Mouse (Mus musculus): Measurements from ENCODE around the gene Rufy4. TPM values are rescaled to one million over a fixed set of nuclear protein-coding genes. Genes with fewer than 3 reads are reported as not detected.

Rufy4 gene
- total RNA-seq, 2 experiments from 2014 or later: 1.4 TPM; not detected in 1

DNA sequence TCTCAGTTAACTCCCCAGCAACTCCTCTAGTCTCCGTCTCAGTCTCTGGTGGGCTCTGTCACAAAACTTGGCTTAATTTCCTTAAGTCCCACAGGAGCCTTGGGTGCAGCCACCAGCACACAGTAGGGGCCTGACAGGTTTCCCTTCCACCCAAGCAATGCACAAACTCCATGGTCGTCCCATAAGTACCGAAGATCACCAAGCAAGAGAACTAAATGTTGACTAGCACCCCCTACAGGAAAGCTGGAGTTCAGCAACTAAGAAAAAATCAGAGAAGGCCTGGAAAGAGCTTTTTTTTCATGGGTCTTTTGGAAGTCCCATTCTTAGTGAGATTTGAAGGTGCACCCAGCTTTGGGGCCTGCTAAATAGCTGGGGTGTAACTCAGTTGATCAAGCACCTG lies 14.1 kb downstream of the Rufy4 start:
- ATAC-seq (replicated peaks; ENCODE audit: poor library complexity, severe bottlenecking): peak; percentile 39; the same call in 1 of the 2 replicates

DNA sequence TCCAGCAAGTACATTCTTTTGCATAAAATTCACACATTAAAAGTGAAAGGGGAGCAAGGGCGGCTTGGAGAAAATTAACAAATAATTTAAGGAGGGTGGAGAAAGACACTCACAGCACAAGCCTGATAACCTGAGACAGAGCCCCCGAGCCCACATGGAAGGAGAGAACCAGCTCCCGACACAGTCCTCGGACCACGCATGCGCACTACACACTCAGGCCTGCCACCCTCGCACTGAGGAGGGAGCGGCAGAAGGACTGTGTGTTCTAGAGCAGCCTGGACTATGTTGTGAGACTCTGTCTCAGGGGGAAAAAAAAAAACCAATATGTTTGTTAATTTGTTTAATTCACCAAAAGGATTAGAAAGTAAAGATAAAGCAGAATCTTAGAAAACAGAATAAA lies 16.4 kb downstream of the Rufy4 start:
- no peak for ATAC-seq (replicated peaks; ENCODE audit: poor library complexity, severe bottlenecking)

DNA sequence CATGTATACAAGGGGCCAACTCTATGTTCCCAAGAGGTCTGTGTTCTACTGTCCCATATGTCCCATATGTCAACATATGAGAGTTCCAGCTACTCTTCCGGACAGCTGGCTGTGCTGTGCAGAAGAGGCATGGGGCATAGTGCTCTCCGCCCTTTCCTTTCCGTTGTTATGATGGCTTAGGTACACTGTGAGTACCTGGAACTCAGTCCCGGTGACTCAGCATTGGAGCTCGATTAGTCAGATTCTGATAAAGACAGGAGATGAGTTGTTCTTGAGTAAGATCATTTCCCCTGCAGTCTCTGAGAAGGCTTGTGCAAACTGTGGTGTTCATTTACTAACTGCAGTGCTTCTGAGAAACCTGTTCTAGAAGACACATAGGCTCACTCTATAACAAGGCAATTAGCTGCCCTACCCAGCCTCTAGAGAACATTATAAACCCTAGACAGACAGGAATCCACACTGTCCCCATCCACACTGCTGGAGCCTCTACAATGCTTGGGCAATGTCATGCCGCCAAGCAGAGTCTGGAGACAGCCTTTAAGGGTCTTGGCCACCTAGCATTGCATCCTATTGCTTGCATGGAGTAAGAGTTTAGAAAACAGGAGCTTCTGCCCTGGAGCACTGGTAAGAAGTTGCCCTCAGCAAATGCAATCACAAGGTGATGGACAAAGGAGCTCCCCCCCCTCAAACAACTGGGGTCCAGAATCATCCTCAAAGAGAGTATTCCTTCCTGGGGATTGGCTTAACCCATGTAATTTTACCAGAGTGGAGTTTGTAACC lies 24.0 kb downstream of the Rufy4 start:
- ATAC-seq (replicated peaks; ENCODE audit: poor library complexity, severe bottlenecking): peak; percentile 19

DNA sequence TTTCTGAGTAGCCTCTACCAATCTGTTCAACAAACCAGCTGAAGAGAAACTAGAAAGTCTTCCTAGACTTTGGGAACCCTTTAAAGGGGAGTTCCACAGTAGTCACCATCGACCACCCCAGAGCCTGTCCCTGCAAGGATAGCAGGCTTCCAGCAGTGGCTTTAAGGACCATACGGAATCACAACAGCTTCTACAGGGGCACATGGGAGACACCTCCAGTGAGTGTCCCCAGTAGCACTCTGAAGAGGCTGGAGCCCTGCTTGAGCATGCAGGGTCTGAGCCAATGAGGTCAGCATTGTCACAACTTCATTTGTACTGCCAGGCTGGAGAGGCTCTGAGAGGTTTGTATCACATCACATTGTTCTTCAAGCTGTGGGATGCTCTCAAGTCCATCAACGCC lies 24.8 kb downstream of the Rufy4 start:
- ATAC-seq (replicated peaks; ENCODE audit: poor library complexity, severe bottlenecking): no peak

DNA sequence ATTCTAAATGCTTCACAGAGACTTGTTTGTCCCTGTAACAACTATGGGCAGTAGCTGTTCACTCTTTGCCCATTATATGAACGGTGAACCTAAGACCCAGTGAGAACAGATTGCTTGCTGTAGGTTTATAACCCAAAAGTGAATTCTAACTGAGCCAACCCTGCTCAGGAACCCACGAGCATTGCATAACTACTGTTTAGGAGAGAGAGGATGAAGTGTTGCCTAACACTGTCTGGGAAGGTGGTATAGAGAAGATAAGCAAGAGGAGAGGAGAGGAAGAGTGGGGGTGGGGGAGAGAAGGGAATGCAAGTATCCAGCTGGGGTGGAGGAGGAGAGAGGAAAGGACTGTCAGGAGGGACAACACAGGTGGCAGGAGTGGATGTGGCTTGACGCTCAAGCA lies 25.8 kb downstream of the Rufy4 start:
- ATAC-seq (replicated peaks; ENCODE audit: poor library complexity, severe bottlenecking): peak; percentile 57

DNA sequence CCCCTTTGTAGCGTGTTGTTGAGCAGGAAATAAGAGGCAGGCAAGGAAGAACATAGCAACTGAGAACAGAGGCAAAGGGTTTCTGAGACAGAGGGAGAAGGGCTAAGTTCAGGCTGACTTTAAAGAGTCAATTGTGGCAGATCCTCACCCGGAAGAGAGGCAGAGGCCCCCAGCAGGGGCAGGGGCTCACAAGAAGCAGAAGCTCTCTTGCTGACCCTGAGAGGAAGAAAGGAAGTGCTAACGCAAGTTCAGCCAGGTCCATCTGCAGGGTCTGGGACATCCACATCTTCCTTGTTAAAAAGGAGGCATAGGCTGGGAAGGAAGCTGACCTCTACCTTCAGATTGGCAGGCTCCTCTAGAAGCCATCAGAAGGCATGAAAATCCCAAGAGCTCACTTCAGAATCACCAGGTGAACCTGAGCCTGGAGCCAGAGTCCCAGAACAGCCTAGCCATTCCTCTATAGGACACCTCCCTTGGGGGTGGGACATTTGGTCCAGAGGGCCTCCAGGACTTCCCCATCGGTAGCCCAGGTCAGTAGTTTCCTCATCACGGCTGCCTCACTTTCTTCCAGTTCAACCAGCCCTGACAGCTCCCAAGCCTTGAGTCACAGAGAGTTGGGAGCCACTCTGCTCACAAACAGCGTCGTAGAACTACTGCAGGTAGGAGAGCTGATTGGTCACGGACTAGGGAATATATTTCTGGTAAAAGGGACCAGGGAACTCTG lies 28.3 kb downstream of the Rufy4 start, which contains the start of gene Cxcr2:
TSS of gene Cxcr2 (plus strand) at position 529 of the 724 bp plus-strand sequence.
- peak; percentile 20; the same call in 1 of the 2 replicates for ATAC-seq (replicated peaks; ENCODE audit: poor library complexity, severe bottlenecking)

DNA sequence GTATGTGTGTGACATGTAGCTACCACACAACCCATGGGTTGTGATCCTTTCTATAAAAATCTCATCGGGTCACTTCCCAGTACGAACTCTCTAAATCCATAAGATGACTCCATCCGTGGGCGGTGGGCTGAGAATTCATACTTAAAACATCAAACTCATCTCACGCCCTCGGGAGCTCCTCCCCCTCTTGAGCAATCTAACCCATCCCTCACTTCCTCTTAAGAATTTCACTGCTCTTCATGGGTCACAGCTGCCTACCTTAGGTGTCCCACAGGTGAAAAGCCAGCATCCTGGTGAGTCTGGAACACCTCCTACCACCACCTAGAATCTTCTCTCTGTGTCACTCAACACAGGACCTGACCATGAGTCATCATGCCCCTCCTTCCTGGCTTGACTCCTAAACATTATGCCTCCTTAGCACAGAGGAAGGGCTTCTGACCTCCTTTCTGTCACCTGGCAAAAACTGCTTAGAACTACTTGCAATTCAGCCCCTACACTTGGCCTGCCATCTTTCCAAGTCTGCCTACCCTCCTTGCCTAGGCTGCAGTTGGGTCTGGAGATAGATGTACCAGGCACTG lies 30.2 kb downstream of the Rufy4 start:
- peak; percentile 54 for ATAC-seq (replicated peaks; ENCODE audit: poor library complexity, severe bottlenecking)

DNA sequence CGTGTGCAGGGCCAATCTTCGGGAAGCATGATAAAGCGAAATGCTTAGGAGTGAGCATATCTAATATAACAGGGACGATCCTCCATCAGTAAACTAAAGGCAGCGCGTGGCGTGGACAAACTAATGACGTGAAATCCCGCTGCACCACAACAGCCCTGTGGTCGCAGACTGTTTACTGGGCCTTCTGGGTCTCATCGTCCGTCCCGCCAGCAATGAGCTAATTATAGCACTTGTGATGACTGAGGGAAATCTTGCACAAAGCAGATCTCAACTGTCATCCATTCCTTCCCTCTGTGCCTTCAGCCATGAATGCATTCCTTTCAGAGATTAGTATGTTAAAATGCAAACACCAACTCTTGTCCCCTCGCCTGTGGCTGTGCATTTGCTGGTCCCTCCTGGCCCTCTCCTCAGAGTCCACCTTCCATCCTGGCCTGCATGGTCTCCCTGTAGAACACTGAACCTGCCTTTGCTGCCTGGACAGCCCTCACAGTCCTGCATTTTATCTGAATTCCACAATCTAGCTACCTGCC lies 31.1 kb downstream of the Rufy4 start:
- ATAC-seq (replicated peaks; ENCODE audit: poor library complexity, severe bottlenecking): peak; percentile 43

DNA sequence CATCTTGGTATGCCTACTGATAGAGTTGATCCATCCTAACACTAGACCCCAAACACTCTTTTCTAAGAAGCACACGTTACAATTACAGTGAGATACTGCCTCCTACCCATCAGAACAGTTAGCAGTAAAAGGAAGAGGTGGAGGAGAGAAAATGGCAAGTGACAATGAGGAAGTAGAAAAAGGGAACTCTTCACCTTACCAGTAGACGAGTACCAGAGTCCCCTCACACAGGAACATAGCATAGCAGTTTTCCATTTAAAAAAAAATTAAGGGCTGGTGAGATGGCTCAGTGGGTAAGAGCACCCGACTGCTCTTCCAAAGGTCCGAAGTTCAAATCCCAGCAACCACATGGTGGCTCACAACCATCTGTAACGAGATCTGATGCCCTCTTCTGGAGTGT lies 34.3 kb downstream of the Rufy4 start:
- ATAC-seq (replicated peaks; ENCODE audit: poor library complexity, severe bottlenecking): peak; percentile 61

DNA sequence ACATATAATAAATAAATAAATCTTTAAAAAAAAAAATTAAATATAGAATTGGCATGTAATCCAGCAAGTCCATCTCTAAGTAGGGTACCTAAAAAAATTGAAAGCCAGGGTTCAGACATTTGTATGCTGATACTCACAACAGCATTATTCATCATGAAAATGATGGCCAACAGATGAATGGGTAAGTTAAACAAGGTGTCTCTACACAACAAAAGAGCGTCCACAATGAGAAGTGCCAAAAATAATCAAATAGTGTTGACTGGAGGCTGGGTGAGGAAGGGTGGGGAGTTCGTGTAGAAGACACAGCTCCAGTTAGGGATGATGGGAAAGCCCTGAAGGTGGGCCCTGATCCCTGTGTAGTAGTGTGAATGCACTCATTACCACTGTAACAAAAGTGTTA lies 34.7 kb downstream of the Rufy4 start:
- no peak for ATAC-seq (replicated peaks; ENCODE audit: poor library complexity, severe bottlenecking)

DNA sequence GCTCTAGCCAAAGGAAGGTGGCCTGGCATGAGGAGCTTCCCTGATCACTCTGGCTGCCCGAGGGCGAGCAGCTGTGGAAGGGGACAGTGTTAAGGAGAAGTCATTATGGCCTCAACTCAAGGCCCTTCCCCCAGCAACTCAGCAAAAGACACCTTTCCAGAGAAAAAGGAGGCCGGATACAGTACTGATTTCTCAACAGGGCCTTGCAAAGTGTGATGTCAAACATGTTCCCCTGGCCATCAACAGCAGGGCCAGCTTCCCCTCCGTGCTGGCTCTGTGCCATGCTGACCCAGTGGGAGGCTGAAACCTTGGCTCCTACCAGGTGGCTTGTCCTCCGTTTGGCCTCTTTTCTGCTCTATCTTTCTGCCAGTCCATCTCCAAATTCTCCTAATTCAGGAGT lies 41.8 kb downstream of the Rufy4 start:
- ATAC-seq (replicated peaks; ENCODE audit: poor library complexity, severe bottlenecking): peak; percentile 92

DNA sequence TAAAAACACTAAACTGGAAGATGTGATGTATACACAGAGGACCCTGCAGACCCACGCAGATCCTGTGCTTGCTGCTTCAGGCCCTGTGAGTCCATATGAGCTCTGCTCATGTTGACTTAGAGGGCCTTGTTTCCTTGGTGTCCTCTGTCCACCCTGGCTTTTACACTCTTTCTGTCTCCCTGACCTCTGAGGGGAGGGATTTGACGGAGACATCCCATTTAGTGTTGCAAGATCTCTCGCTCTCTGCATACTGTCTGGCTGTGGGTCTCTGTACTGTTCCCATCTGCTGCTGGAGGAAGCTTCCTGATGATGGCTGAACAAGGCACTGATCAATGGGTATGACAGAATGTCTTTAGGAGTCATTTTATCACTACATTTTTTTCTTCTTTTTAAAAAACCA lies 44.4 kb downstream of the Rufy4 start:
- ATAC-seq (replicated peaks; ENCODE audit: poor library complexity, severe bottlenecking): no peak

DNA sequence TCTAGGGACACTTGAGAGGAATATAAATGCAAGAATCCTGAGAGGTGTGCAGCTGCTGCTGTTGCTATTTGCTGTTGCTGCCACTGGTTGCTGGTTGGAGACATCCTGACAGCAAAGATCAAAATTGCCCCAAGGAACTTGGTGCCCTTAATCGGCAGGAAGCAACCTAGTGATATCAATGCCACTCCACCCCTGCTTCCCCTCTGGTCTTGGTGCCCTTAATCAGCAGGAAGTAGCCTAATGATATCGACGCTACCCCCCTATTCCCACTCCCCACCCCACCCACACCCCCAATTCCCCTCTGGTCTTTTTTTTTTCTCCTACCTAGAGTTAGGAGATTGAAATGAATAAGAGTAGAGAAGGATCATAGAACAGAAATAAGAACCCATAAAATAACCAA lies 47.4 kb downstream of the Rufy4 start:
- ATAC-seq (replicated peaks; ENCODE audit: poor library complexity, severe bottlenecking): no peak

DNA sequence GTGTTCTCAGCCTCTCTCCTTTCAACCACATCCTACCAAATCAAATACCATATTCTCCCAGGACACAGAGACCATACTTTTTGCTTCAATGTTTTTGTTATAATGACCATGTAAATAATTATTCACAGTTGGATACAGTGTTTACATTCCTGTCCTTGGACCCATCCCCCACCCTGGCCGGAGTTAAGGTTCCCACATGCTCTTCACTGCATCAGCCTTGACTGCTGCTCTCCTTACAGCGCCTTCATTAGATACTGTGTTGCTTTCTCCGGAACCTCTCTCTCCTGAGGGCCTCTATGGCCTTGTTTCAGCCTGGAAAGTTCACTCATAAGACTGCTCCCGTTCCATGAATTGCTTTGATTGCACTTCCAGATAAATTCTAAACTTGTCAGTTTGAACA lies 50.4 kb downstream of the Rufy4 start:
- ATAC-seq (replicated peaks; ENCODE audit: poor library complexity, severe bottlenecking): no peak

DNA sequence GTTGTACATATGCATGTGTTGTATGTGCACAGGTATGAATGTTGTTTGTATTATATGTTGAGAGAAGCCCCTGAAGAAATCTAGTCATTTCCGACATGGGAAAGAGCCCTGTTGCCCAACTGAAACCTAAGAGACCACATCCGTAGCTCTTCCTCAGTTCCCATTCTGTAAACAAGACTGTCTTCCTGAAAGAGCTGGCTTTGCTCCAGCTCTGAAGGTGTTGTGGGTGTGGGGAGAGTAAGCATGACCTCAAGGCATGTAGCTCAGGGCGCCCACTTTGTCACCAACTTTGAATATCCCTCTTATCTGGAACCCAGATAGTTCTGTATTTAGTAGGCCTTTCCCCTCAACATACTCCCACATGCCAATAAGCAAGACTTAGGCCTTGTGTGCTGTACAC lies 53.3 kb downstream of the Rufy4 start:
- ATAC-seq (replicated peaks; ENCODE audit: poor library complexity, severe bottlenecking): peak; percentile 89

DNA sequence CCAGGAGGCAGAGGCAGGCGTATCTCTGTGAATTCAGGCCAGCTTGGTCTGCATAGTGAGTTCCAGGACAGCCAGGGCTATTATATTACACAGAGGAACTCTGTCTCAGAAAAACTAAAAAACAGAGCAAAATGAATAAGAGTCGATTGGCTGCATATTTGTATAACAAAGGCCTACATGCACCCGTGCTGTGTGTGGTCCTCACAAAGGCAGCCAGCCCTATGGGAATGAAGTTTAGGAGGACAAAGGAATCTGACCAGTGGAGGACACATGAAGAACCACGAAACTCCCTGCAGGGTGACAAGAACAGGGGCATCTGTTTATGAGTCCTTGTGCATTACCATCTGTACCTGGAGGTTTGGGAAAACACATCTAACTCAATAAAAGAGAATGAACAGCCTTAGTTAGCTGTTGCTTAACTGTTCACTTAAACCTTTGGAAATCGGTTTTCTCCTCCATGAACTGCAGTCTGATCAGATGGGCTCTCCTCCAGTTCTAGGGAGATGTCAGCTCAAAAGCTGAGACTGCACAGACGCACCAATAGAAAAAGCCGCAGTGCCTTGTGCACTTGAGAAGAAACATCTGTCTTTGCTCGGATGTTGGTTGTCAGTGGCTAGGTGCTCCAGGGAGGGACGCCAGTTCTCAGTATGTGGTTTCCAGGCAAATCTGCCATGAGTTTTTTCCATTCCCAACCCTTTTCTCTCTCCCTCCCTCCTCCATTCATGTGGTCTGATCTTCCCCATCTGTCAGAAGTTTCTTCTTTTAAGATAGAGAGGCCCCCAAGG lies 54.5 kb downstream of the Rufy4 start:
- ATAC-seq (replicated peaks; ENCODE audit: poor library complexity, severe bottlenecking): no peak

DNA sequence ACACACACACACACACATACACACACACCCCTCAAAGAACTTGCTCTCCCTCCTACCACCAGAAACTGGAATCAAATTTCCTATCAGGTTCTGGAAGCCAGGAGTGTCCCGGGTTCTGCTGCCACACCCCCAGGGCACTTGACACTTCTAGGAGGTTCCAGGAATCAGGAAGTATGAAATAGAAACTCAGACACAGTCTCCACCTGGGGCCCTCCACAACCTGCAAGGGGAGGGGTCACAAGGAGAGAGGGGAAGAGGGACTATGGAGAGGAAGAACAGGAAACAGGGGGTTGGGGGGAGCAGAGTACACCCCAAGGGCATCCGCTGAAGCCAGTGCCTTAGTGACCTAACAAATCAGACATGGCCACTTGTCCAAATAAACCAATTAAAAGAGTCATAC lies 56.1 kb downstream of the Rufy4 start:
- ATAC-seq (replicated peaks; ENCODE audit: poor library complexity, severe bottlenecking): peak; percentile 36

DNA sequence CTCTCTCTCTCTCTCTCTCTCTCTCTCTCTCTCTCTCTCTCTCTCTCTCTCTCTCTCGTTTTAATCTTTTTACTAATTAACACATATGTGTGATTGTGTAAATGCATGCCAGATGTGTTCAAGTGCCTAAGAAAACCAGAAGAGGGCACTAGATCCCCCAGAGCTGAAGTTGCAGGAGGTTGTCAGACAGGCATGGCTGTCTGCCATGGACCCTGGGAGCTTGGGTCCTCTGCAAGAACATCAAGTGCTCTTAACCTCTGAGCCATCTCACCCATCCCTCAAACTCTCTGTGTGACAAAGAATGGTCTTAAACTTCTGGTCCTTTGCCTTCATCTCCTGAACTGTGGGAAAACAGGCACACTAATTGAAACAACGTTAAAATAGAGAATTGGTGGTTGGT lies 57.7 kb downstream of the Rufy4 start:
- ATAC-seq (replicated peaks; ENCODE audit: poor library complexity, severe bottlenecking): no peak

DNA sequence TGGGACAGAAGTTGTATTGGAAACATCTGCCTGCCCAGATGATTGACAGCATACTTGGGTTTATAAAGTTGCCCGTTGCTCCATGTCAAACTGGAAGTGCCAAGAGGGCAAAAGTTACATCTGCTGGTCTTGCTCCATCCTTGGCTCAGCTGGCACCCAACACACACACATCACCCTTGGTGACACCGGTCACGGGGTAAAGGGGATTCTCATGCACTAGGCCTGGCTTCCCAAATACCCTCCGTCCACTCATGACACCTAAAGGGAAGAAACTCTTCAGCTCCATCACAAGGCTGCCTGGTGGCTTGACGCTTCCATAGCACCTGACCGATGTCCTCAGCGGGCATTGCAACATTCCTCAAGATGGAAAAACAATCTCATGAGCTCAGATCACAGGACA lies 65.1 kb downstream of the Rufy4 start:
- no peak for ATAC-seq (replicated peaks; ENCODE audit: poor library complexity, severe bottlenecking)

DNA sequence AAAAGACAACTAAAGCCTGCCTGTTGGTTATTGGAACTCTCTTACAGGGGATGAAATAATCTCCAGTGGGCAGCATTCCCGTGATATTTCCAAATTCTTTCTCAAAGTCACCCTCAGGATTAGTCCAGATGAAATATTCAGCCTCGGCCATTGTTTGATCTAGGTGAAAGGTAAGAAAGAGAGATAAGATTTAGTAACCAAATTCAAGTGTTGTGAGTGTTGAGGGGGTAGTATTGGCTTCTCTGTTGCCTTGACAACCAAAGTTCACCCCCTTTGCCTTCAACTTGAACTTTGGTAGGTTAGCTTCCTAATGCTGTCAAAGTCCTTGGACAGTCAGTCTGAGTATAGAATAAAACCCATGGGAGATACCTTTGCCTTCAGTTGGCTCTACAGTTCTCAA lies 67.4 kb downstream of the Rufy4 start:
- no peak for ATAC-seq (replicated peaks; ENCODE audit: poor library complexity, severe bottlenecking)

Data from granulocyte monocyte progenitor cell, adult 5-6 weeks (primary cell).